1 mouse cellular context compared by ENCODE assay signal in the genomic region with DNA sequence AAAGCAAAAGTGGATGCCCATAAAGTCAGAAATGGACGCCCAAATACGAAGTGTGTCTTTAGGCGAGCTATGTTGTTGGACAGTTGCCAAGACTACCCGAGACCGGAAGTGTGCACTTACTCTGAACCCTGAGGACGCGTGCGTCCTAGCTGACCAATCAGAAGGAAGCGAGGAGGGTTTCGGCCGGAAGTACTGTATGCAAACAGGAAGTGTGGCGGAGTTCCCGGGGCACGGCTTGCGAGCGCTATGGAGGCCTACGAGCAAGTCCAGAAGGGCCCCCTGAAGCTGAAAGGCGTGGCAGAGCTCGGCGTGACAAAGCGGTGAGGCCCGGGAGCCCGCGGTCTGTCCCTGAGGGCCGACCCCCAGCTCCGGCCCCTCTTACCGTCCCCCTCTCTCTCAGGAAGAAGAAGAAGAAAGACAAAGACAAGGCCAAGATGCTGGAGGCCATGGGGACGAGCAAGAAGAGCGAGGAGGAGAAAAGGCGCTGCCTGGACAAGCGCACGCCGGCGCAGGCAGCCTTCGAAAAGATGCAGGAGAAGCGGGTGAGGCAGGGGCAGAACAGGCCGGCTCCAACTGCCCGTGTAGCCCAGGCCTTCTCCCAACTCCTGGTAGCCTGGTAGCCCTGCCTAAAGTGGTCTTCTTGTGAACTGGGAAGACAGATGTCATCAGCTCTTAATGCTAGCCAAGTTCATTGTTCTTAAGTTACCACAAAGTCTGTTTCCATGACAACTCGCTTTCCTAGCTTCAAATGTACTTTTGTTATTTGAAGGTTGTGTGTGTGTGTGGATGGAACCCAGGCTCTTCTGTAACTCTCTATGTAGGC.
TF ChIP-seq lines count a peak whose summit lies in the region.

A gene (plus strand): TSS at position 190 of the 823 bp plus-strand sequence.

TF ChIP-seq in CH12.LX, 34 proteins besides CTCF, POLR2A, EP300 and RAD21 (continued from another document):
- TF ChIP-seq MXI1 (IDR thresholded peaks at IDR 0.05; ENCODE audit: low read depth, low read length) (peak; percentile 83), RCOR1 (conservative IDR thresholded peaks at IDR 0.05; ENCODE audit: low read depth, low read length) (no peak), MAFK (IDR thresholded peaks at IDR 0.05; ENCODE audit: insufficient replicate concordance, low read length) (no peak), SMC3 (IDR thresholded peaks at IDR 0.05; ENCODE audit: low read depth, low read length) (no peak), CHD2 (IDR thresholded peaks at IDR 0.05; ENCODE audit: low read length) (peak; percentile 53; the same call in 1 of the 2 replicates), ZNF384 (IDR thresholded peaks at IDR 0.05; ENCODE audit: low read depth, low read length) (no peak), IRF4 (IDR thresholded peaks at IDR 0.05; ENCODE audit: low read depth, low read length) (peak; percentile 54; the same call in 1 of the 2 replicates), BHLHE40 (IDR thresholded peaks at IDR 0.05; ENCODE audit: low read depth, low read length) (peak; percentile 88), POLR2AphosphoS2 (IDR thresholded peaks at IDR 0.05; ENCODE audit: low read depth, low read length) (no peak), PAX5 (IDR thresholded peaks at IDR 0.05; ENCODE audit: low read length) (no peak), SIN3A (IDR thresholded peaks at IDR 0.05; ENCODE audit: low read length) (peak; percentile 98), USF2 (conservative IDR thresholded peaks at IDR 0.05; ENCODE audit: low read depth, low read length) (no peak), ZKSCAN1 (IDR thresholded peaks at IDR 0.05; ENCODE audit: borderline replicate concordance, low read depth, low read length) (no peak), TCF12 (IDR thresholded peaks at IDR 0.05; ENCODE audit: low read depth, low read length) (peak; percentile 71), TBP (conservative IDR thresholded peaks at IDR 0.05; ENCODE audit: low read depth, low read length) (peak; percentile 61; the same call in 1 of the 2 replicates), ELF1 (IDR thresholded peaks at IDR 0.05; ENCODE audit: low read depth, low read length) (peak; percentile 99), CHD1 (IDR thresholded peaks at IDR 0.05; ENCODE audit: low read depth, low read length) (no peak)
